Mouse (Mus musculus): ENCODE measurements around the gene Esyt2.

- TF ChIP-seq POLR2A (IDR thresholded peaks at IDR 0.05; ENCODE audit: extremely low read depth, insufficient read depth, low read length) = no peak
- TF ChIP-seq CTCF (IDR thresholded peaks at IDR 0.05; ENCODE audit: extremely low read depth, insufficient read depth, low read length) = no peak
Measured at GRCm38 (mm10) chr12:116269450-116269849, 11.5 kb upstream of the Esyt2 start.

Data from cortical plate, adult 2 months (tissue).